Mouse (Mus musculus): Measurements from ENCODE around the gene Lhpp.

GRCm38 (mm10) chr7:132747096-132747495 lies 136.7 kb downstream of the Lhpp start:
- TF ChIP-seq CTCF (IDR thresholded peaks at IDR 0.05; ENCODE audit: extremely low read depth, insufficient read length, insufficient replicate concordance, low read depth, low read length): no peak
- TF ChIP-seq POLR2A (IDR thresholded peaks at IDR 0.05; ENCODE audit: low read depth, low read length): no peak

Data from small intestine, adult 2 months (tissue).